Mouse (Mus musculus) stomach, embryonic 15.5 days (tissue): ENCODE measurements around the gene Cyp2d12. TPM values are rescaled to one million over a fixed set of nuclear protein-coding genes. Genes with fewer than 3 reads are reported as not detected.
"Not testable (repeated sequence)": the region's sequence is repeated elsewhere in the genome, so short reads cannot be mapped to it uniquely, and the experiment has no call there.

Source experiments
- ATAC-seq: fragments of 200-750 bp; cut with Nextera tagmentation; 2 replicates; pipeline ENCODE4 v1.8.0; 2017; ENCODE audit warnings: low read depth, moderate number of reproducible peaks, moderate TSS enrichment; ENCODE audit not compliant: insufficient read depth, low FRiP score
- H3K27ac ChIP-seq: fragments of 300-500 bp; sonication (generic); 2 replicates; pipeline ENCODE4 v1.5.1; 2015; ENCODE audit warnings: mild to moderate bottlenecking, inconsistent platforms
- H3K27me3 ChIP-seq: fragments of 300-500 bp; sonication (generic); replicated peaks from 2 replicates; pipeline ENCODE4 v1.6.1; 2015; ENCODE audit warnings: inconsistent platforms
- H3K36me3 ChIP-seq: fragments of 300-500 bp; sonication (generic); 2 replicates; pipeline ENCODE4 v1.6.1; 2015; ENCODE audit warnings: inconsistent platforms
- H3K4me1 ChIP-seq: fragments of 300-500 bp; sonication (generic); 2 replicates; pipeline ENCODE4 v1.6.1; 2015; ENCODE audit warnings: inconsistent platforms
- H3K4me2 ChIP-seq: fragments of 300-500 bp; sonication (generic); 2 replicates; pipeline ENCODE4 v1.6.1; 2015; ENCODE audit warnings: mild to moderate bottlenecking, inconsistent platforms
- H3K4me3 ChIP-seq: fragments of 300-500 bp; sonication (generic); replicated peaks from 2 replicates; pipeline ENCODE4 v1.5.1; 2015; ENCODE audit warnings: inconsistent platforms
- H3K9ac ChIP-seq: fragments of 300-500 bp; sonication (generic); 2 replicates; pipeline ENCODE4 v1.6.1; 2015; ENCODE audit warnings: inconsistent platforms
- H3K9me3 ChIP-seq: fragments of 300-500 bp; sonication (generic); 2 replicates; pipeline ENCODE4 v1.6.1; 2016; ENCODE audit warnings: inconsistent platforms
- WGBS: fragments of 180-500 bp; shearing (Covaris S2); methylation state at CpG from one replicate; pipeline ENCODE4 v1.1.7; 2015; 5-methylcytosine and 5-hydroxymethylcytosine counted together
- polyA plus RNA-seq: library from polyadenylated mRNA; unstranded; fragments of >200 nt; fragmentation: Nextera tagmentation; extraction: Ambion mirVana; gene quantifications from 2 replicates; pipeline ENCODE4 v1.2.1, GENCODE M21; 2015

Cyp2d12 gene
- not detected in 2 replicates for polyA plus RNA-seq

- Histone ChIP-seq H3K4me1 (no peaks in the 10 kb centered on the region), H3K4me2 (no peak within 1 kb of the TSS), H3K9me3 (no peaks in the 10 kb centered on the region), H3K4me3 (no peak within 1 kb of the TSS), H3K27me3 (no peaks in the 10 kb centered on the region), H3K27ac (no peak within 1 kb of the TSS), H3K9ac (no peak within 1 kb of the TSS), H3K36me3 (no peaks in the 10 kb centered on the region)
- ATAC-seq, result no peak
- WGBS, result 82% methylated on average over 7 of the region's 7 CpGs
These were observed at the start of gene Cyp2d12 for GRCm38 (mm10) chr15:82554531-82555230. Gene Cyp2d12, plus strand, starts transcription at chr15:82555072.

GRCm38 (mm10) chr15:82506971-82507370 is 47.9 kb upstream of the Cyp2d12 start:
- H3K9me3 ChIP-seq, result no peaks in the 10 kb centered on the region
- H3K36me3 ChIP-seq, result no peaks in the 10 kb centered on the region
- no peak overlapping the region for H3K4me3 ChIP-seq
- H3K9ac ChIP-seq, result no peak overlapping the region
- H3K27me3 ChIP-seq, result no peaks in the 10 kb centered on the region
- no peaks in the 10 kb centered on the region for H3K4me1 ChIP-seq
- WGBS, result 64% methylated on average over 3 of the region's 3 CpGs
- ATAC-seq, result no peak
- no peak overlapping the region for H3K4me2 ChIP-seq
- no peak overlapping the region for H3K27ac ChIP-seq

GRCm38 (mm10) chr15:82507740-82508139 is 47.1 kb upstream of the Cyp2d12 start:
- not testable (repeated sequence) for ATAC-seq, H3K9ac ChIP-seq

GRCm38 (mm10) chr15:82509495-82509894 is 45.4 kb upstream of the Cyp2d12 start:
- WGBS, result 90% methylated on average over 4 of the region's 4 CpGs
- not testable (repeated sequence) for H3K36me3 ChIP-seq, H3K4me3 ChIP-seq

More at GRCm38 (mm10) chr15:82507740-82508139, 47.1 kb upstream of the Cyp2d12 start:
- 47% methylated on average over 4 of the region's 4 CpGs for WGBS
- not testable (repeated sequence) for H3K9me3 ChIP-seq, H3K27me3 ChIP-seq, H3K4me1 ChIP-seq, H3K4me3 ChIP-seq, H3K36me3 ChIP-seq, H3K4me2 ChIP-seq, H3K27ac ChIP-seq

GRCm38 (mm10) chr15:82510500-82510899 is 44.4 kb upstream of the Cyp2d12 start:
- not testable (repeated sequence) for H3K27ac ChIP-seq, H3K4me2 ChIP-seq, H3K36me3 ChIP-seq, H3K4me3 ChIP-seq, H3K4me1 ChIP-seq, H3K9me3 ChIP-seq, H3K9ac ChIP-seq, ATAC-seq, H3K27me3 ChIP-seq

More at GRCm38 (mm10) chr15:82509495-82509894, 45.4 kb upstream of the Cyp2d12 start:
- H3K27ac ChIP-seq, H3K4me2 ChIP-seq, H3K4me1 ChIP-seq, ATAC-seq, H3K9ac ChIP-seq, H3K9me3 ChIP-seq, H3K27me3 ChIP-seq: not testable (repeated sequence)

GRCm38 (mm10) chr15:82512111-82512510 is 42.8 kb upstream of the Cyp2d12 start:
- not testable (repeated sequence) for H3K4me2 ChIP-seq, H3K4me3 ChIP-seq, H3K9ac ChIP-seq, H3K9me3 ChIP-seq, H3K36me3 ChIP-seq, H3K27ac ChIP-seq, ATAC-seq, H3K4me1 ChIP-seq, H3K27me3 ChIP-seq
- WGBS, result 50% methylated on average over 2 of the region's 2 CpGs

GRCm38 (mm10) chr15:82516174-82516573 is 38.7 kb upstream of the Cyp2d12 start:
- not testable (repeated sequence) for H3K9ac ChIP-seq, ATAC-seq, H3K9me3 ChIP-seq, H3K4me2 ChIP-seq, H3K27me3 ChIP-seq, H3K36me3 ChIP-seq, H3K4me3 ChIP-seq, H3K4me1 ChIP-seq, H3K27ac ChIP-seq
- 87% methylated on average over 23 of the region's 23 CpGs for WGBS

GRCm38 (mm10) chr15:82527371-82527770 is 27.5 kb upstream of the Cyp2d12 start:
- WGBS, result 71% methylated on average over 7 of the region's 9 CpGs

GRCm38 (mm10) chr15:82532721-82533120 is 22.2 kb upstream of the Cyp2d12 start:
- H3K27me3 ChIP-seq, H3K9me3 ChIP-seq, ATAC-seq, H3K27ac ChIP-seq, H3K4me3 ChIP-seq, H3K9ac ChIP-seq, H3K36me3 ChIP-seq, H3K4me1 ChIP-seq, H3K4me2 ChIP-seq: not testable (repeated sequence)
- WGBS, result 94% methylated on average over 3 of the region's 3 CpGs

More at GRCm38 (mm10) chr15:82527371-82527770, 27.5 kb upstream of the Cyp2d12 start:
- H3K4me2 ChIP-seq, ATAC-seq, H3K36me3 ChIP-seq, H3K27me3 ChIP-seq, H3K9ac ChIP-seq, H3K4me1 ChIP-seq, H3K4me3 ChIP-seq, H3K9me3 ChIP-seq, H3K27ac ChIP-seq: not testable (repeated sequence)

GRCm38 (mm10) chr15:82542976-82543375 is 11.9 kb upstream of the Cyp2d12 start:
- not testable (repeated sequence) for H3K27me3 ChIP-seq, H3K4me2 ChIP-seq, H3K27ac ChIP-seq, H3K9ac ChIP-seq, ATAC-seq, H3K36me3 ChIP-seq, H3K4me3 ChIP-seq, H3K4me1 ChIP-seq, H3K9me3 ChIP-seq
- 60% methylated on average over 3 of the region's 3 CpGs for WGBS

GRCm38 (mm10) chr15:82544561-82544960 is 10.3 kb upstream of the Cyp2d12 start:
- not testable (repeated sequence) for H3K27ac ChIP-seq, H3K27me3 ChIP-seq, ATAC-seq, H3K4me2 ChIP-seq, H3K9ac ChIP-seq, H3K4me3 ChIP-seq, H3K4me1 ChIP-seq, H3K9me3 ChIP-seq, H3K36me3 ChIP-seq

- not testable (repeated sequence) for H3K27me3 ChIP-seq, ATAC-seq, H3K9me3 ChIP-seq, H3K4me3 ChIP-seq, H3K36me3 ChIP-seq, H3K9ac ChIP-seq, H3K27ac ChIP-seq, H3K4me2 ChIP-seq, H3K4me1 ChIP-seq
- 90% methylated on average over 4 of the region's 4 CpGs for WGBS
These were observed 7.1 kb upstream of the Cyp2d12 start for GRCm38 (mm10) chr15:82547753-82548152.

GRCm38 (mm10) chr15:82553211-82553610 is 1.7 kb upstream of the Cyp2d12 start:
- not testable (repeated sequence) for H3K4me3 ChIP-seq, H3K4me1 ChIP-seq, H3K36me3 ChIP-seq, ATAC-seq, H3K9ac ChIP-seq, H3K27me3 ChIP-seq, H3K9me3 ChIP-seq, H3K4me2 ChIP-seq, H3K27ac ChIP-seq
- WGBS, result 85% methylated on average over 2 of the region's 2 CpGs
